Mouse (Mus musculus): ENCODE measurements around the gene Slc30a7. TPM values are rescaled to one million over a fixed set of nuclear protein-coding genes. Genes with fewer than 3 reads are reported as not detected.

Slc30a7 gene
- polyA plus RNA-seq, 1 experiment from 2014 or later: 27.8 TPM

- H3K4me3 ChIP-seq (ENCODE audit: low read depth, low read length): peak overlapping the region; percentile 94
- 6% methylated on average over 12 of the region's 12 CpGs for WGBS
- H3K36me3 ChIP-seq (ENCODE audit: control insufficient read depth, insufficient read depth, low read length): 0 out of 2 replicates have a peak, but pooled peaks cover 2% of the 10 kb centered on the region
- peaks cover 15% of the 10 kb centered on the region for H3K4me1 ChIP-seq (replicated peaks; ENCODE audit: control insufficient read depth, insufficient read depth, low read length)
- ATAC-seq (replicated peaks; ENCODE audit: low FRiP score) (peak; percentile 30), DNase-seq (ENCODE audit: low spot score) (peak; percentile 55)
- no peaks in the 10 kb centered on the region for H3K9me3 ChIP-seq (ENCODE audit: control insufficient read depth, low read length)
- peak overlapping the region; percentile 86; the same call in 1 of the 2 replicates for H3K27ac ChIP-seq (ENCODE audit: low read depth, low read length)
- no peaks in the 10 kb centered on the region for H3K27me3 ChIP-seq (replicated peaks; ENCODE audit: control insufficient read depth, insufficient read depth, low read length)
- peak overlapping the region; percentile 86 for H3K9ac ChIP-seq (ENCODE audit: low read depth, low read length)
- H3K4me2 ChIP-seq: peak overlapping the region; percentile 99
Observed at GRCm38 (mm10) chr3:116006284-116006977, 775 bp downstream of the Slc30a7 start.

GRCm38 (mm10) chr3:115996929-115997328 is 10.3 kb downstream of the Slc30a7 start:
- Histone ChIP-seq H3K4me3 (ENCODE audit: low read depth, low read length) (no peak overlapping the region), H3K36me3 (ENCODE audit: control insufficient read depth, insufficient read depth, low read length) (peaks cover 19% of the 10 kb centered on the region), H3K27ac (ENCODE audit: low read depth, low read length) (no peak overlapping the region), H3K9me3 (ENCODE audit: control insufficient read depth, low read length) (peaks cover 3% of the 10 kb centered on the region; the same call in 1 of the 2 replicates), H3K27me3 (replicated peaks; ENCODE audit: control insufficient read depth, insufficient read depth, low read length) (no peaks in the 10 kb centered on the region), H3K4me2 (no peak overlapping the region), H3K9ac (ENCODE audit: low read depth, low read length) (no peak overlapping the region), H3K4me1 (replicated peaks; ENCODE audit: control insufficient read depth, insufficient read depth, low read length) (no peaks in the 10 kb centered on the region; the same call in 1 of the 2 replicates)
- ATAC-seq (replicated peaks; ENCODE audit: low FRiP score) (no peak), DNase-seq (ENCODE audit: low spot score) (no peak)
- WGBS: 85% methylated on average over 5 of the region's 5 CpGs

GRCm38 (mm10) chr3:115993025-115993424 is 14.2 kb downstream of the Slc30a7 start:
- no peak overlapping the region for H3K27ac ChIP-seq (ENCODE audit: low read depth, low read length)
- 0 out of 2 replicates have a peak overlapping the region, but pooled peaks have one; percentile 6 for H3K4me2 ChIP-seq
- peaks cover 10% of the 10 kb centered on the region for H3K36me3 ChIP-seq (ENCODE audit: control insufficient read depth, insufficient read depth, low read length)
- no peak overlapping the region for H3K9ac ChIP-seq (ENCODE audit: low read depth, low read length)
- no peak for DNase-seq (ENCODE audit: low spot score)
- H3K4me1 ChIP-seq (replicated peaks; ENCODE audit: control insufficient read depth, insufficient read depth, low read length): no peaks in the 10 kb centered on the region; the same call in 1 of the 2 replicates
- 76% methylated on average over 10 of the region's 10 CpGs for WGBS
- H3K9me3 ChIP-seq (ENCODE audit: control insufficient read depth, low read length): peaks cover 1% of the 10 kb centered on the region; the same call in 1 of the 2 replicates
- no peaks in the 10 kb centered on the region for H3K27me3 ChIP-seq (replicated peaks; ENCODE audit: control insufficient read depth, insufficient read depth, low read length)
- peak; percentile 61 for ATAC-seq (replicated peaks; ENCODE audit: low FRiP score)
- no peak overlapping the region for H3K4me3 ChIP-seq (ENCODE audit: low read depth, low read length)

DNA sequence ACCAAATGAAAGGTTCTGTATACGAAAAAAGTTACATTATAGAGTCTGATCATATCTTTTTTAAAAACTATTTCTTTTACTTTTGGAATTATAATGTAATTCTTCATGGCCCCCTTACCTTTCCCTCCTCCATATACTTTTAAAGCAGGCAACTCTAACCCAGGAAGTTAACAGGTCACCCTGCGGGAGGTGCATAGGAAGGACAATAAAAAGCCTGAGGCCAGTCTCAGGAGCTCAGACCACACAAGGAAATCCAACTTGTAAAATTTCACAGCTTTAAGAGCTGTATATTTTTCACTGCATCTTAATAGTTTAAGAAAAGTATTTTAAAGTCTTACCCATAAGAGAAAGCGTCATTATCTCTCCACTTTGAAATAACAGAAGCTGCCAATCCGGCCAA is 14.6 kb downstream of the Slc30a7 start:
- no peaks in the 10 kb centered on the region for H3K9me3 ChIP-seq (ENCODE audit: control insufficient read depth, low read length)
- peaks cover 6% of the 10 kb centered on the region; the same call in 1 of the 2 replicates for H3K36me3 ChIP-seq (ENCODE audit: control insufficient read depth, insufficient read depth, low read length)
- no peak overlapping the region for H3K4me3 ChIP-seq (ENCODE audit: low read depth, low read length)
- H3K4me2 ChIP-seq: no peak overlapping the region
- DNase-seq (ENCODE audit: low spot score) (no peak), ATAC-seq (replicated peaks; ENCODE audit: low FRiP score) (no peak)
- H3K9ac ChIP-seq (ENCODE audit: low read depth, low read length): no peak overlapping the region
- H3K27ac ChIP-seq (ENCODE audit: low read depth, low read length): no peak overlapping the region
- no peaks in the 10 kb centered on the region; the same call in 1 of the 2 replicates for H3K4me1 ChIP-seq (replicated peaks; ENCODE audit: control insufficient read depth, insufficient read depth, low read length)
- H3K27me3 ChIP-seq (replicated peaks; ENCODE audit: control insufficient read depth, insufficient read depth, low read length): no peaks in the 10 kb centered on the region
- 75% methylated on average over 4 of the region's 4 CpGs for whole genome bisulfite sequencing

DNA sequence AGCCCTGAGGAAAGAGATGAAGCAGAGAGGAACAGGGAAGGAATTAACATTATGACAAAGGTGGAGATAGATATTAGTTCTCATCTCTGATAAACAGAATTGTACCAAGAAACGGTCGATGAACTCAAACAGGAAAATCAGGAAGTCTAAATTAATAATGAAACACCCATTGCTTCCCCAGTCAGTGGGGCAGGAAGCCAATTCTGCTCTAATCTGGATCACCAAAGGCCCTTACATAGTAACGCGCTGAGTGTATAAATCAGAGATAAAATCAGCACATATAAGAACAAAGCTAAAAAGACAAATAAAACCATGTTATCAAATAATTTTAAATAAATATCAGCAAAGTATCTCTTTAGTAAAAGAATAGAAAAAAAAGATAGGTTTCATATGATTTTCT is 15.1 kb downstream of the Slc30a7 start:
- no peaks in the 10 kb centered on the region; the same call in 1 of the 2 replicates for H3K4me1 ChIP-seq (replicated peaks; ENCODE audit: control insufficient read depth, insufficient read depth, low read length)
- H3K4me3 ChIP-seq (ENCODE audit: low read depth, low read length): no peak overlapping the region
- 76% methylated on average over 4 of the region's 4 CpGs for WGBS
- no peak for ATAC-seq (replicated peaks; ENCODE audit: low FRiP score)
- H3K9me3 ChIP-seq (ENCODE audit: control insufficient read depth, low read length): no peaks in the 10 kb centered on the region
- no peaks in the 10 kb centered on the region for H3K27me3 ChIP-seq (replicated peaks; ENCODE audit: control insufficient read depth, insufficient read depth, low read length)
- no peak overlapping the region for H3K27ac ChIP-seq (ENCODE audit: low read depth, low read length)
- DNase-seq (ENCODE audit: low spot score): no peak
- H3K36me3 ChIP-seq (ENCODE audit: control insufficient read depth, insufficient read depth, low read length): peaks cover 6% of the 10 kb centered on the region; the same call in 1 of the 2 replicates
- H3K4me2 ChIP-seq: no peak overlapping the region
- H3K9ac ChIP-seq (ENCODE audit: low read depth, low read length): no peak overlapping the region

DNA sequence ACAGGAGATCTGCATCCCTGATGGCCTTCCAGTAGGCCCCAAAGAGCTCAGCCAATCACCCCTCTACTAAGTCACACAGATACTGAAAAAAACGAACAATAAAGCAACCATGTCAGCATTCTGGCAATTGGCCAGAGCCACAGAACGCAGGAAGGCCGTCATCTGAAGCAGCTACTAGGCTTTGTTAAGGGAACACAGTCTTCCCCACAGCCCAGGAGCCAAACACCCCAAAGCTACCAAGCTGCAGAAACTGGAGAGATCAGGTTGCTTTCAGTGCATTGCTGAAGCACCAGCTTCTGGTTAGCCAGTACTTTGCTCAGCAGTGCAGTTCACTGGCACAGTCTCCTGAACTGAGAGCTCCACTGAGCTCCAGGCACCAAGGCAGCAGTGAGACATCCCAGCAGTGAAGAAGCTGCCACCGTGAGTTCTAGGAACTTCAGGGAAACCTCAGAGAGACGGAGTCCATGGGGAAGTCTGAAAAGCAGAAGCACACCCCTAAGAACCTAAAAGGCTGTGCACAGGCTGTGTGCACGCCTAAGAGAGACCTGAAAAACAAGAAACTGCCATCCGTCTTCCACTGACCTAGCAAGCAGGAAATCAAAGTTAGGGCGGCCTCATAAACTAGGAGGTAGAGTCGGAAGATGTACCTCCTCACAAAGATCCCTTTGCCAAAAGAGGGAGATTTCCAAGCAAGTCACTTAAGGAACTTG is 21.9 kb downstream of the Slc30a7 start:
- no peaks in the 10 kb centered on the region for H3K27me3 ChIP-seq (replicated peaks; ENCODE audit: control insufficient read depth, insufficient read depth, low read length)
- no peak overlapping the region for H3K4me3 ChIP-seq (ENCODE audit: low read depth, low read length)
- peaks cover 15% of the 10 kb centered on the region; the same call in 1 of the 2 replicates for H3K36me3 ChIP-seq (ENCODE audit: control insufficient read depth, insufficient read depth, low read length)
- no peak for DNase-seq (ENCODE audit: low spot score)
- no peak for ATAC-seq (replicated peaks; ENCODE audit: low FRiP score)
- H3K4me1 ChIP-seq (replicated peaks; ENCODE audit: control insufficient read depth, insufficient read depth, low read length): no peaks in the 10 kb centered on the region
- no peak overlapping the region for H3K9ac ChIP-seq (ENCODE audit: low read depth, low read length)
- H3K27ac ChIP-seq (ENCODE audit: low read depth, low read length): no peak overlapping the region
- H3K9me3 ChIP-seq (ENCODE audit: control insufficient read depth, low read length): no peaks in the 10 kb centered on the region
- H3K4me2 ChIP-seq: no peak overlapping the region
- 77% methylated on average over 9 of the region's 9 CpGs for WGBS

- no peak for ATAC-seq (replicated peaks; ENCODE audit: low FRiP score)
- Histone ChIP-seq H3K4me2 (no peak overlapping the region), H3K36me3 (ENCODE audit: control insufficient read depth, insufficient read depth, low read length) (peaks cover 13% of the 10 kb centered on the region; the same call in 1 of the 2 replicates), H3K9me3 (ENCODE audit: control insufficient read depth, low read length) (no peaks in the 10 kb centered on the region), H3K9ac (ENCODE audit: low read depth, low read length) (no peak overlapping the region), H3K27me3 (replicated peaks; ENCODE audit: control insufficient read depth, insufficient read depth, low read length) (no peaks in the 10 kb centered on the region), H3K4me1 (replicated peaks; ENCODE audit: control insufficient read depth, insufficient read depth, low read length) (no peaks in the 10 kb centered on the region), H3K4me3 (ENCODE audit: low read depth, low read length) (no peak overlapping the region), H3K27ac (ENCODE audit: low read depth, low read length) (no peak overlapping the region)
- WGBS: 92% methylated on average over 9 of the region's 9 CpGs
- DNase-seq (ENCODE audit: low spot score): no peak
Observed at GRCm38 (mm10) chr3:115984653-115985052, 22.6 kb downstream of the Slc30a7 start.

- Histone ChIP-seq H3K4me1 (replicated peaks; ENCODE audit: control insufficient read depth, insufficient read depth, low read length) (no peaks in the 10 kb centered on the region), H3K36me3 (ENCODE audit: control insufficient read depth, insufficient read depth, low read length) (peaks cover 14% of the 10 kb centered on the region; the same call in 1 of the 2 replicates), H3K4me3 (ENCODE audit: low read depth, low read length) (no peak overlapping the region), H3K9ac (ENCODE audit: low read depth, low read length) (no peak overlapping the region), H3K9me3 (ENCODE audit: control insufficient read depth, low read length) (no peaks in the 10 kb centered on the region), H3K27me3 (replicated peaks; ENCODE audit: control insufficient read depth, insufficient read depth, low read length) (no peaks in the 10 kb centered on the region), H3K4me2 (no peak overlapping the region), H3K27ac (ENCODE audit: low read depth, low read length) (no peak overlapping the region)
- no peak for DNase-seq (ENCODE audit: low spot score)
- 92% methylated on average over 8 of the region's 8 CpGs for WGBS
- no peak for ATAC-seq (replicated peaks; ENCODE audit: low FRiP score)
Observed at GRCm38 (mm10) chr3:115983217-115983616, 24.0 kb downstream of the Slc30a7 start.
